Mouse (Mus musculus): Measurements from ENCODE around the gene Wdr31. TPM values are rescaled to one million over a fixed set of nuclear protein-coding genes. Genes with fewer than 3 reads are reported as not detected.
A peak's percentile ranks its signal among the peaks of the same experiment; 100 is the strongest.

Wdr31 gene
- polyA plus RNA-seq, 1 experiment from 2014 or later, result 5.2 TPM

DNA sequence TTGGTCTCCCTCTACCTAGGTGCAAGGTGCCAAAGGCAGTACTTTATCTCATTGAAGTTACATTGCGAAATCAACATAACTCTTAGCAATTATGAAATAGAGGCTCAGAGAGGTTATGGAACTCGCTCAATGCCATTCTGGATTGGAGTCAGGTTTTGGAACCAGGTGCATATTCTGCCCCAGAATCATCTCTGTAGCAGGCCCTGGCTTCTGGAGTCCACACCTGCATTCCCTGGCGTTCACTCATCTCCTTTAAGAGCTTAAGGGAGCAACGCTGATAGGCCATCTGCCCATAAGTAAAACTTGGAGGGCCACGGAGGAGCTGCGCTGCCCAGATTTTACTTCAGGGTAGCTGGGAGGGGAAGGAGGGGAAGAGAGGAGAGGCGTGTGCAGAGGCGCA is 46.4 kb upstream of the Wdr31 start:
- no peaks in the 10 kb centered on the region for H3K27me3 ChIP-seq (replicated peaks; ENCODE audit: insufficient read depth, low read length)
- no peak overlapping the region for H3K9ac ChIP-seq (replicated peaks; ENCODE audit: low read depth)
- DNase-seq (ENCODE audit: low spot score) (peak; percentile 83), ATAC-seq (peak; percentile 43)
- no peak overlapping the region for H3K4me3 ChIP-seq (ENCODE audit: low read depth, low read length)
- peaks cover 13% of the 10 kb centered on the region; the same call in 1 of the 2 replicates for H3K36me3 ChIP-seq (ENCODE audit: insufficient read depth, low read length)
- WGBS, result 55% methylated on average over 8 of the region's 8 CpGs
- H3K4me2 ChIP-seq (replicated peaks; ENCODE audit: low read depth, low read length), result peak overlapping the region; percentile 27; the same call in 1 of the 2 replicates
- H3K4me1 ChIP-seq (ENCODE audit: insufficient read depth, low read depth, low read length), result peaks cover 22% of the 10 kb centered on the region
- TF ChIP-seq EP300 (IDR thresholded peaks at IDR 0.05), result peak; percentile 65; the same call in 1 of the 2 replicates
- no peak for TF ChIP-seq CTCF (IDR thresholded peaks at IDR 0.05)
- peak overlapping the region; percentile 89 for H3K27ac ChIP-seq (ENCODE audit: low read length)
- H3K9me3 ChIP-seq (ENCODE audit: low read length), result no peaks in the 10 kb centered on the region

DNA sequence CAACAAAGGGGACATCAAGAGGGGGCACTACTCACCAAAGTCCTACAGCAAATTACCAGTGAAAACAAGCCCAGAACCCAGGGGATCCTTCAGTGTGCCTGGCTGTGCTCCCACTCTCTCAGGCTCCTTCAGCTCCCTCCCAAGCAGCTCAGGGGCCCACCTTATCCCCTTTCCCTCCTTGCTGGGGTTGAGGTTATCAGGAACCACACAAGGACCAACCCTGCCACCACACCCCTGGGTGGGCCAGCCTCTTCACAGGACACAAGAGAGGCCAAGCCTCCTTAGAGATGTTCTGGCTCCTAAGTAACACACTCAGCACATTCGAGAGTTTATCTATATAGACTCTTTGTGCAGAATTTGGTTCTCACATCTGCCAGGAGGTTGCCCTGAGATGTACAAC is 45.9 kb upstream of the Wdr31 start:
- no peak overlapping the region for H3K9ac ChIP-seq (replicated peaks; ENCODE audit: low read depth)
- TF ChIP-seq CTCF (IDR thresholded peaks at IDR 0.05), result no peak
- no peak for TF ChIP-seq EP300 (IDR thresholded peaks at IDR 0.05)
- H3K4me2 ChIP-seq (replicated peaks; ENCODE audit: low read depth, low read length), result 0 out of 2 replicates have a peak overlapping the region, but pooled peaks have one; percentile 25
- H3K4me3 ChIP-seq (ENCODE audit: low read depth, low read length), result no peak overlapping the region
- ATAC-seq (peak; percentile 12), DNase-seq (ENCODE audit: low spot score) (peak; percentile 45)
- H3K27me3 ChIP-seq (replicated peaks; ENCODE audit: insufficient read depth, low read length), result no peaks in the 10 kb centered on the region
- H3K27ac ChIP-seq (ENCODE audit: low read length), result peak overlapping the region; percentile 89
- peaks cover 22% of the 10 kb centered on the region for H3K4me1 ChIP-seq (ENCODE audit: insufficient read depth, low read depth, low read length)
- 31% methylated on average over 1 of the region's 1 CpGs for WGBS
- H3K36me3 ChIP-seq (ENCODE audit: insufficient read depth, low read length), result peaks cover 14% of the 10 kb centered on the region; the same call in 1 of the 2 replicates
- no peaks in the 10 kb centered on the region for H3K9me3 ChIP-seq (ENCODE audit: low read length)

GRCm38 (mm10) chr4:62516079-62516478 is 45.4 kb upstream of the Wdr31 start:
- DNase-seq (ENCODE audit: low spot score) (peak; percentile 59), ATAC-seq (peak; percentile 20; the same call in 1 of the 2 replicates)
- peak overlapping the region; percentile 89 for H3K27ac ChIP-seq (ENCODE audit: low read length)
- H3K4me2 ChIP-seq (replicated peaks; ENCODE audit: low read depth, low read length), result peak overlapping the region; percentile 25; the same call in 1 of the 2 replicates
- no peak overlapping the region for H3K4me3 ChIP-seq (ENCODE audit: low read depth, low read length)
- peaks cover 19% of the 10 kb centered on the region; the same call in 1 of the 2 replicates for H3K36me3 ChIP-seq (ENCODE audit: insufficient read depth, low read length)
- peak; percentile 62 for TF ChIP-seq CTCF (IDR thresholded peaks at IDR 0.05)
- TF ChIP-seq EP300 (IDR thresholded peaks at IDR 0.05), result no peak
- no peaks in the 10 kb centered on the region for H3K9me3 ChIP-seq (ENCODE audit: low read length)
- H3K4me1 ChIP-seq (ENCODE audit: insufficient read depth, low read depth, low read length), result peaks cover 22% of the 10 kb centered on the region
- H3K27me3 ChIP-seq (replicated peaks; ENCODE audit: insufficient read depth, low read length), result no peaks in the 10 kb centered on the region
- 27% methylated on average over 2 of the region's 2 CpGs for WGBS
- H3K9ac ChIP-seq (replicated peaks; ENCODE audit: low read depth), result no peak overlapping the region

DNA sequence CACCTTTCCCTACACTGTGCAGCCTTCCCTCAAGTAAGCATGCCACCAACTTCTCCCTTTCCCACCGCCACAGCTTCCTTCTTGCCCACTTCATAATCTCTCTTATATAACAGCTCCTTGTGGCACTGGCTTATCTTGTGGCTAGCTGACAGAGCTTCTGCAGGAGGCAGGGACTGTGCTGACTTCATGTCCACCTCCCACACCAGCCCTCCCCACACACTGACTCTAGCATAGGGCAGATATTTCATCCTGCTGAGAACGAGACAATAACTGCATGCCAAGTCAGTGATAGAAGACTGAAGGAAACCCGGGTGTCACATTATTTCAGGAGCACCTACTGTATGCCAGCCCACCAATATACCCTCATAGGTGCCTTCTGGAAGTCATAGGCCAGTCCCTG is 44.8 kb upstream of the Wdr31 start:
- no peak for ATAC-seq
- Histone ChIP-seq H3K4me3 (ENCODE audit: low read depth, low read length) (no peak overlapping the region), H3K9me3 (ENCODE audit: low read length) (no peaks in the 10 kb centered on the region), H3K27ac (ENCODE audit: low read length) (peak overlapping the region; percentile 89), H3K9ac (replicated peaks; ENCODE audit: low read depth) (0 out of 2 replicates have a peak overlapping the region, but pooled peaks have one; percentile 3), H3K4me1 (ENCODE audit: insufficient read depth, low read depth, low read length) (peaks cover 22% of the 10 kb centered on the region), H3K27me3 (replicated peaks; ENCODE audit: insufficient read depth, low read length) (no peaks in the 10 kb centered on the region), H3K36me3 (ENCODE audit: insufficient read depth, low read length) (peaks cover 22% of the 10 kb centered on the region; the same call in 1 of the 2 replicates), H3K4me2 (replicated peaks; ENCODE audit: low read depth, low read length) (peak overlapping the region; percentile 25)
- no peak for DNase-seq (ENCODE audit: low spot score)
- TF ChIP-seq EP300 (IDR thresholded peaks at IDR 0.05) (no peak), CTCF (IDR thresholded peaks at IDR 0.05) (no peak)
- 34% methylated on average over 3 of the region's 3 CpGs for whole genome bisulfite sequencing

GRCm38 (mm10) chr4:62514995-62515394 is 44.3 kb upstream of the Wdr31 start:
- Histone ChIP-seq H3K36me3 (ENCODE audit: insufficient read depth, low read length) (peaks cover 25% of the 10 kb centered on the region; the same call in 1 of the 2 replicates), H3K4me1 (ENCODE audit: insufficient read depth, low read depth, low read length) (peaks cover 22% of the 10 kb centered on the region), H3K4me3 (ENCODE audit: low read depth, low read length) (no peak overlapping the region), H3K4me2 (replicated peaks; ENCODE audit: low read depth, low read length) (peak overlapping the region; percentile 25; the same call in 1 of the 2 replicates), H3K27me3 (replicated peaks; ENCODE audit: insufficient read depth, low read length) (no peaks in the 10 kb centered on the region), H3K9ac (replicated peaks; ENCODE audit: low read depth) (no peak overlapping the region), H3K9me3 (ENCODE audit: low read length) (no peaks in the 10 kb centered on the region), H3K27ac (ENCODE audit: low read length) (peak overlapping the region; percentile 89; the same call in 1 of the 2 replicates)
- ATAC-seq, result no peak
- no peak for TF ChIP-seq CTCF (IDR thresholded peaks at IDR 0.05)
- TF ChIP-seq EP300 (IDR thresholded peaks at IDR 0.05), result no peak
- WGBS, result 55% methylated on average over 7 of the region's 7 CpGs
- DNase-seq (ENCODE audit: low spot score), result no peak

- ATAC-seq, result no peak
- H3K4me1 ChIP-seq (ENCODE audit: insufficient read depth, low read depth, low read length), result peaks cover 22% of the 10 kb centered on the region
- no peak overlapping the region for H3K4me3 ChIP-seq (ENCODE audit: low read depth, low read length)
- no peak overlapping the region for H3K4me2 ChIP-seq (replicated peaks; ENCODE audit: low read depth, low read length)
- peaks cover 33% of the 10 kb centered on the region; the same call in 1 of the 2 replicates for H3K36me3 ChIP-seq (ENCODE audit: insufficient read depth, low read length)
- H3K27me3 ChIP-seq (replicated peaks; ENCODE audit: insufficient read depth, low read length), result no peaks in the 10 kb centered on the region
- H3K9me3 ChIP-seq (ENCODE audit: low read length), result no peaks in the 10 kb centered on the region
- no peak for DNase-seq (ENCODE audit: low spot score)
- TF ChIP-seq EP300 (IDR thresholded peaks at IDR 0.05) (no peak), CTCF (IDR thresholded peaks at IDR 0.05) (no peak; the same call in 1 of the 2 replicates)
- 63% methylated on average over 11 of the region's 11 CpGs for WGBS
- H3K9ac ChIP-seq (replicated peaks; ENCODE audit: low read depth), result no peak overlapping the region
- no peak overlapping the region for H3K27ac ChIP-seq (ENCODE audit: low read length)
Measured at GRCm38 (mm10) chr4:62513998-62514506, 43.4 kb upstream of the Wdr31 start.

All from lung, postnatal 0 days (tissue).